Mouse (Mus musculus) ZHBTc4 (cell line): ENCODE results near the gene Ptdss2.

Experiments
- DNase-seq: peaks from one replicate; pipeline ENCODE4 v3.0.0-alpha.2; 2011; ENCODE audit warnings: low read depth, low spot score

Ptdss2 gene

DNA sequence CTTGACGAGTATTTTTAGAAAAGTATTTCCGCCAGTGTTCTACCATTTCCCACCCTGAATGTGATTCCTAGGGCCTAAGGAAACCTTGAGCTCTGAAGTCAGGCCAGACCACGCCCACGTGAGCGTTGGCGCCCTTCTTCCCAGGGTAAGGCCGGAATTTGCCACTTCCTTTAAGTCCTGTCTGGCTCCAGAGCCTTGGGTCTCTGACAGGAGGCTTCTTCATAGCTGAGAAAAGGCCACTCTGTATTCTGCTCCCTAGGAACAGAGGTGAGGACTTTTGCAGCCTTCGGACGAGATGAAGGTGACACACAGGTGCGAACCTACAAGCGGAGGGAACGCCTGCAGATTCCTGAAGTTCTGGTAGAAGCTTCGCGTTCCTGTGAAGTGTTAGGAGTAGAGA is at the start of gene Ptdss2:
TSS of gene Ptdss2 (plus strand) at position 138 of the 400 bp plus-strand sequence.
- DNase-seq: peak; percentile 90

DNA sequence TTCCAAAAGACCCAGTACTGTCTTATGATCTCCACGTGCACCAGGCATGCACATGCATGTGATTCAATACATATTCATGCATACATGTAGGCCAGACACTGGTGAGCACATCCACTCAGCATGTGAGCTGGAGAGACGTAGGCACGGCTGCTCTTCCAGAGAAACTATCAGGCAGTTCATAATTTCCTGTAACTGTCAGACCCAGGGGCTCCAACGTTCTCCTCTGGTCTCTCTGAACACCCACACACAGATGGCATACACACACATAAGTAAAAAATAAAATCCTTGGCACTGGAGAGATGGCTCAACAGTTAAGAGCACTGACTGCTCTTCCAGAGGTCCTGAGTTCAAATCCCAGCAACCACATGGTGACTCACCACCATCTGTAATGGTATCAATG is 48.4 kb upstream of the Ptdss2 start:
- no peak for DNase-seq

DNA sequence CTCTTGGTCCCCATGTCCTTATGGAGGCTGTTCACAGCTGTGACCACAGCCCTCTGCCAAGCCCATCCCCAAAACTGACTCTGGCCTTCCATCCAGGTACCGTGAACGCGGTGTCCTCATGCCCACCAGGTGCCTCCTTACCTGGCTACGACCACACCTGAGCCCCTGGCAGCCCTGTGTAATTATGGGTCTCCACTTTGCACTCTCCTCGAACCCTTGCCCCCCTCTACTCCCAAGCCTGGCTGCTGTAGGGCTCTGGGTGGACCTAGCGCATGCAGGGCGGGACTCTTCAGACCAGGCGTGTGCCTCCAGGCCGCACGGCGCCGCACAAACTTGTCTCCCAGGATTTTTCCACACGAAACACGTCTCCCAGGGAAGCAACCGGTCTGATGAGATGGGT is 44.3 kb upstream of the Ptdss2 start, which contains the start of gene Pkp3:
TSS of gene Pkp3 (plus strand) at position 378 of the 400 bp plus-strand sequence.
- DNase-seq: no peak

DNA sequence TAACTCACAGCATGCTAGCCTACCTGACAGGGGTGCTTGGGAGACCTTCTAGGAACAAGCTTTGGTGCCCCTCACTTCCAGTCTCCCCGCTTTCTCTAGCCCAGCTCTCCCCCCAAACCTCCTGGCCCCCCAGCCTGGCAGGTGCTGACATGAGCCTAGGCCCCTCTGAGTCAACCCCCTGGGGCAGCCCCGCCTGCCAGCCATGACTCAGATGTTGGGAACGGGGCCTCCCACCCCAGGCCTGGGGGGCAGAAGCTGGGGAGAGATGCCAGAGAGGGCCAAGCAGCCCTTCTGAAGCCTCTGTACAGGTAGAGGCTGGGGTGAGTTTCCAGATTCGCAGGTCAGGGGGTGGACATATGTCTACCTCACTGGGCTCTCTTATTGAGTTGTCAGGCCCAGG is 43.3 kb upstream of the Ptdss2 start:
- no peak for DNase-seq

DNA sequence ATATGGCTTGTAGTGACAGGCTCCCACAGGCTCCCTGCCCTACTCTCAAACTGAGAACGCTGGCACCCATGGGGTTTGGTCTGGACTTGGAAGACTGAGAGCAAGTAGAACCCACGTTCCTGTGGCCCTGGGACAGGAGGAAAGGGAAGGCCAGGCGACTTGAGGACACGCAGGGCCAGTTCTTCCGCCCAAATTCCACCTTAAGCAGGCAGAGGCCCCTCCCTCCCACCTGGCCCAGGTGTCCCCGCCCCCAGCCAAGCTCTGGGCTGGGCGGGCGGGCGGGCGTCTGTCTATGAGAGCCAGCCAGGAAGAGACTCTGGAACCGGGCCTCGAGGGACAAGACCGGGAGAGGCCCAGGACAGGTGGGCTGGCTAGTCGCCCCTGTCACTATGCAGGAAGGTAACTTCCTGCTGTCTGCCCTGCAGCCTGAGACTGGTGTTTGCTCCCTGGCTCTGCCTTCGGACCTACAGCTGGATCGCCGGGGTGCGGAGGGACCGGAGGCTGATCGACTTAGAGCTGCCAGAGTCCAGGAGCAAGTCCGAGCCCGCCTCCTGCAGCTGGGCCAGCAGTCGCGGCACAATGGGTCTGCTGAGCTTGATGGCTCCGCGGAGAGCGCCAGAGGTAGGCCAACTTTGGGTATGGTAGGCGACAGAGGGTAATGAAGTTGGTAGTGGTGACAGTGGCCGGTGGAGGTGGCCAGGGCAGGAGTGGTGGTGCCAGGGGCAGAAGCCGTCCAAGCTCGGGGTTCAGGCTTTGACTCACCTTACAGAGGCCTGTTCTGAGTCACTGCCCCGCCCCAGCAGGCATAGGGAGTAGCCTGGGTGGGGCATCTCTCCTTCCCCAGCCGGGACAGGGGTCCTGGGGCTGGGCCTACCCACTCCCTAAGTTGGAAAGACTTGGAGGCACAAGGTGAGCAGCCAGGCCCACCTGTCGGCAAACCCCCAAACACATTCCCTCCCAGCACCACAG is 42.4 kb upstream of the Ptdss2 start:
- DNase-seq: no peak

DNA sequence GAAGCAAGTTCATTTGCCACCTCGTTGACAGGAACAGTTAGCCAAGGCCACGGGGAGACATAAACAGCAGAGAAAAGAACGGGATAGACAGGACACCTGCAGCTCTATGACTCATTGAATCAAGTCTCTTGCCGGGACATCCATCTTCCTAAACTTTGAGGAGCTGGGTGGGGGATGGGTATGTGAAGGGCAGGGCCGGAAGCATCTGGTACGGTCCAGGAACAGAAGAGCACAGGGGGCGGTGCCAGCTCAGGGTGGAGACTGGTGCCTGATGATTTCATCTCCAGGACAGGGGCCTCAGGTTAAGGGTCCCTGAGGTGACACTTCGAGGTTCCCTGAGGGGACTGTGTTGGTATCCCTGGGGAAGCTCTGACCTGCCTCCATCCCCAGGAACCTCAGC is 34.3 kb upstream of the Ptdss2 start:
- peak; percentile 64 for DNase-seq

DNA sequence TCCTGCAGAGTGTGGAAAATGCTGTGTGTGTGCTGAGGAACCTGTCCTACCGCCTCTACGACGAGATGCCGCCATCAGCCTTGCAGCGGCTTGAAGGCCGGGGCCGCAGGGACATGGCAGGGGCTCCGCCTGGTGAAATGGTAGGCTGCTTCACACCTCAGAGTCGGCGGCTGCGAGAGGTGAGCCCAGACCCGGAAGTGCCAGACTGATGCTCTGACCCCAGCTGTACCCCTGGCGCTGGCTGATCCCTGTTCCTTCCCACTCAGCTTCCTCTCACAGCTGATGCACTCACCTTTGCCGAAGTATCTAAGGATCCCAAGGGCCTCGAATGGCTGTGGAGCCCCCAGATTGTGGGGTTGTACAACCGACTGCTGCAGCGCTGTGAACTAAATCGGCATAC is 33.7 kb upstream of the Ptdss2 start:
- no peak for DNase-seq

DNA sequence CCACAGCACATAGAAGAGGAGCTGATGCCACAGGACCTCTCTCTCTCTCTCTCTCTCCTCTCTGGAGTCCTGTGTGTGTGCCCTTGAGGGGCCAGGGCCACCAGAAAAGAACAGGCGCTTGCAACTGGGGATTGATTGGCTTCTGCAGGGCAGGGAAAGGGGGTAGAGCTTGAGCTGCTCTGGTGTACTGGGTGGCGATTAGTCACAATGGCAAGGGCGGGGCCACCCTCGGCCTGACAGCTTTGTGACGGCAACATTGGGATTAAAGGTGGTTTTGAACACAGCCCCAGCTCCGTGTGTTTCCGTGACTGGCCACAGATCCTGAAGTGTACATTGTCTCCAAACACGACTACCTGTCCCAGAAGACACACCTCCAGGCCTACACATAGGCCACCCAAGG is 32.0 kb upstream of the Ptdss2 start:
- DNase-seq: no peak

DNA sequence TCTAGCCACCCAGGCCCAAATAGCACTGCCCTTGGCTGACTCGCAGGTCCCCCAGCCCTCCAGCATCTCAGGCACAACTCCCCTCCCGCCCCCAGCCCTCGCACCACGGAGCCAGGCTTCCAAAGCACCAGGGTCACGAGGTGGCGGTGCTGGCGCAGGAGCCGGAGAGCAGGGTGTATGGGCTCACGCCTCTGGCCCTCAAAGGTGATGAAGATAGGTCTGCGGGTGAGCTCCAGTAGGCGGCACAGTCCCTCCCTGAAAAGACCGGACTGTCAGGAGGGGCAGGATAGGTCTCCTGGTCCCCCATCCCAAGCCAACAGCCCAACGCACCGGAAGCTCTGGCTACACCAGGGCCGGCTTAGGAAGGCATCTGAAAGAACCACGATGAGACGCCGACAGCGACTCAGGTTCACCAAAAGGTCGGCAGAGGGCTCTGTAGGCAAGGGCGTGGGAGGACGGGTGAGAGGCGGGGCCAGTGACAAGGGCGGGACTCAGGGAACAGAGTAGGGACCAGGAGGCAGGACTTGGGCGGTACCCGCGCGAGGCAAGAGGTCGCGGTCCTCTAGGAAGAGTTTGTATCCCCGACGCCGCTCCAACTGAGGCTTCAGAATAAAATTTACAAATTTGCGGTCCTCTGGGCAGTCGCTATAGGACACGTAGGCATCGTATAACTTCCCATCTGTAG is 30.0 kb upstream of the Ptdss2 start:
- DNase-seq: peak; percentile 97

DNA sequence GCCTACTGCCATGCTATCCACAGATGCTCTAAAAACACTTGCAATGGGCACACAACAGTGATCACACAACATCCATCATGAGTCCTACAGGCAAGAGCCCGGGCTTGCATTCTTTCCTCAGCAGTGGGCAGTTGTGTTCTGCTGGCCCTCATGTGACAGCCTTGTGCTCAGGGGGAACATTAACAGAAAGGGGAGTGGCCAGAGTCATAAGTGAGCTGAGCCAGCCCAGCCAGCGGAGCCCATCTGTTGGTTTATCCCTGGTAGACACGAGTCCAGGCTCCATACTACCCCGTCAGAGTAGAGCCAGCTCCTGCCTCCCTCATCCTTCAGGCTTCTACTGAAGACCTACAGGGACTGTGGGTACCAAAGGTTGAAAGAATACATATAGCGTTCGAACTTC is 28.2 kb upstream of the Ptdss2 start:
- no peak for DNase-seq

DNA sequence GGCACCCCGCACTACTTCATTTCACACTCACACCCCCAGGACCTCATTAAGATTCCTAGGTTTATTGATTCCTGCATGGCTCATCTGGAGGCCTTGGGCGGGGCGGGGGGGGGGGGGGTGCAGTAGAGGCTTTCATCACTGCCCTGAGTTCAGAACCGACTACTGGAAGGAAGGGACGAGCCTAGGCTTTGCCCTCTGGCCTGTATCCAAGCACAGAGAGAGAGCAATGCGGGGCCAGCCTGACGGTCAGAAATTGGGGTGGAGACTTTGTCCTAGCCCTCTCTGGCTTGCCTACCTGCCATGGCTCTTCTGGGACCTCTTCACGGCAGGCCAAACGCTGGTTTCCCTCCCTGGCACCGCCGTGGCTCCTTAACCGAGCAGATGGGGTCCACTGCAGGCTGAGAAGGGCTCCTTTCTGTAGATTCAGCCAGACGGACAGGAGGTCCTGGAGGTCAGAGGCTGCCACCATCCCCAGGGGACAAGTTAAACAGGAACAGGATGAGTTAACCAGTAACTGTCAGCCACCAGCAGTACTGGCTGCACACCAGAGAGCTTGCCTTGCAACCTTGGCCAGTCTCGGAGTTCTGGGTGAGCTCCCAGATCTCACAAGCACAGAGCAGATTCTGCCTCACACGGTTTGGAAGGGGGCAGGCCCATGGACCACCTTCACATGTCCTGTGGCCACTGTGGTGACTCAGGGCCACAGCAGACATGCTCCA is 27.5 kb upstream of the Ptdss2 start:
- no peak for DNase-seq

DNA sequence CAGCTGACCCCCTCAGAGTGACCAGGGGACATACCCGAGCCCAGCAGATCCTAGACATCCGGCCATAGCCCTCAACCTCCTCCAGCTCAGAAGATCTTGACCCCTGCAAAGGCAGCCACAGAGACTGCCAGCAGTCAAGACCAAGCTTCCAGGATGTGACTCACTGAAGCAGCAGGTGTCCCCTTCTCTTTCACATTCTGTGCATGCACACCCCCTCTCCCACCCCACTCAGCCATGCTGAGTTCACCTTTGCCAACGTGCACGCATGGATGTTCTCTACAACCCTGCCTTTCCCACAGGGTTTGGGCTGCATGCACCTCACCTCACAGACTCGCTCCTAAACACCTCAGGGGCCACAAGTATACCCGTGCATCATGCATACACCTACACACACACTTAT is 26.2 kb upstream of the Ptdss2 start:
- peak; percentile 25 for DNase-seq

DNA sequence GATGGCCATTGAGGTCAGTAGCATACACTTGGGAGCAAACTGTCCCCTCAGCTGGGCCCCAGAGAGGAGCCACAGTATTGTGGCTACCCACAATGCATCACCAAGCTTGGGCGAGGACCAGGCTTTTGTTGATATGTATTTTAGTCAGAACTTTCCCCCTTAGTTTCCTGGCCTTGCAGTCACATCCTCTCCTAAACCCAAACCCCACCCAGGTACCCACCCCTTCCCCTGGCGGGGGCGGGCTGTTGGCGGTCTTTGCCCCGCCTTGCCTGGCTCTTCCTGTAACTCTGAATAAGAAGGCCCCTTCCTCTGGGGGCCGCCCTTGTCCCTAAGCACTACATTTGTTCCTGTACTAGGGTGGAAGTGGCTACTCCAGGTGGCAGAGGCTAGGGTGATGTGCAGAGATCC is 25.5 kb upstream of the Ptdss2 start:
- DNase-seq: peak; percentile 89

DNA sequence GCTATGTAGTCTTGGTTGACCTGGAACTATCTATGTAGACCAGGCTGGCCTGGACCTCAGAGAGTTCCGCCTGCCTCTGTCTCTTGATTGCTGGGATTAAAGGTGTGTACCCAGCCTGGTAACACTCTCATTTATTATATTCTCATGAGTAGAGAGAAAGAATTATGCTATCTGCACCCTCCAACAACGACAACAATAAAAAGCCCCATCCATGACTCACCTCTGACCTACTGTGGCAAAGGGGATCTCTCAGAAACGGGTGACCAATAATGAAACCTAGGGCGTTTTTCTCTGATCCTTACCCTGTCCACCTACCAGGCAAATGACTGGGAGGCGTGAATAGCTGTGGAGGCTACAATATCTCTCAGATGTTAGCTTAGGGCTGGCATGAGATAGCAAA is 25.0 kb upstream of the Ptdss2 start:
- DNase-seq: no peak

DNA sequence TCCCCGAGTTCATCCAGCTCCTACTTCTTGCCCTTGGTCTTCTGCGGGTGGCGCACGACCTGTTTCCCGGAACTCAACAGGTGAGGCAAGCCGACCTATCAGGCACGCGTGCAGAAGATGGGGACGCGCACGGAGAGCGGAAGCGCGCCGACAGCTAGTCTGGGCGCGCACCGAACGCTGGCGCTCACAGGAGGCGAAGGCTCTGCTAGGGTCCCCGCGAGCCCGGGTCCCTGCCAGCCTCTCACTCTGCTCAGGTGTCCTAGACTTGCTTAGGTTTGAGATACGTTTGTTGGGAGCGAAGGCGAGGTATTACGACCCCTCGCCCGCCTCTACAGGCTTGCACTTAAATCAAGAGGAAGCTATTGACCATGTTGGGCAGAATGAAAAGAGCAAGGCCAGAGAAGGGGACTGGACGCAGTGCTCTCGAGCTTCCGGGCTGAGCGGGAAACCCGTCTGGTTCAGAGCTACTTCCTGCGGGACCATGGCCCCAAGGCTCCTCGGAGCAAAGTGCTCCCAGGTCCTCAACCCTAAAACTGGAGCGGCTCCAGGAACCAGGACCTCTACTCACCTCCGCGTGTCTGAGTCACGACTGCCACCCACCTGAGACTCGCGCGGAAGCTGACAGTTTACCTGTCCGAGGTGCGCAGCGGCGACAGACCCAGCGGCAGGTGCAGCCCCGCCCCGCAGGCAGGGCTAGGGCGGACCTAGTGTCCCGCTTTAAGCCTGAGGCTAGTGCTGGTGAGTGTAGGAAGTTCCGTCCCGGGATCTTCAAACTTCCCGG is 22.1 kb upstream of the Ptdss2 start, which contains the start of gene Sigirr:
TSS of gene Sigirr (minus strand) at position 662 of the 781 bp plus-strand sequence.
- DNase-seq: peak; percentile 79

DNA sequence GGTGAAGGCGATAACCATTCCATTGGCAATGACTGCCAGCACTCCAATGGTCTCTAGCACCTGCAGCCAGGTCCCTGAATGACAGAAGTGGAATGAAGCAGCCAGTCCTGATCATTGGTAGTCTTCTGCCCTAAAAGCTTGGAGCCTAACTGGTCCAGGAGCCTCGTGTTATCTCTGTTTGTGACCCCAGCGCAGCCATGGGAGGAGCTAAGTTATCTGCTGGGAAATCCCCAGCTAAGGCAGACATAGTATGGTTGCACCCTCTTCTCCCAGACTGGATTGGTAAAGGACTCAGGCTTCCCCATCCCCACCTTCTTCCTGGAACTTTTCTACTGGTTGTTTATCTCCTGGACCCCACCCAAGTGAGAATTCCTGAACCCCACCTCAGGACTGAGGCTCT is 19.0 kb upstream of the Ptdss2 start:
- DNase-seq: no peak

DNA sequence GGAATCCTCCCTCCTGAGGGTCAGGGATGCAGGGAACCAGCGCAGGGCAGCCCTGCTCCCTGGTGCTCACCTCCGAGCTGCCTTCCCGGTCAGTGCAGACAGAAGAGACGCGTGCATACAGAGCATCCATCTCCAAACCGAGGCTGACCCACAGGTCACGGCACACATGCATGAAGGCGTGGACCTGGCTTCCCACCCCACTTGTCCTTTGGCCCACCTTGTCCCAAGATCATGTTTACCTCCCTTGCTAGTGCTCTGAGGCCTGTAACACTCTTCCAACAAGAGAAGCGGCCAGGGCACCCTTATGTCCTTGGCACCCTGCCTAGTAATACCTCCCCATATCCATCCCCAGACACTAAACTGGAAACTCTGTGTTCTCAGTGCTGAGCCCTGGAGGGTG is 6.3 kb upstream of the Ptdss2 start:
- no peak for DNase-seq

DNA sequence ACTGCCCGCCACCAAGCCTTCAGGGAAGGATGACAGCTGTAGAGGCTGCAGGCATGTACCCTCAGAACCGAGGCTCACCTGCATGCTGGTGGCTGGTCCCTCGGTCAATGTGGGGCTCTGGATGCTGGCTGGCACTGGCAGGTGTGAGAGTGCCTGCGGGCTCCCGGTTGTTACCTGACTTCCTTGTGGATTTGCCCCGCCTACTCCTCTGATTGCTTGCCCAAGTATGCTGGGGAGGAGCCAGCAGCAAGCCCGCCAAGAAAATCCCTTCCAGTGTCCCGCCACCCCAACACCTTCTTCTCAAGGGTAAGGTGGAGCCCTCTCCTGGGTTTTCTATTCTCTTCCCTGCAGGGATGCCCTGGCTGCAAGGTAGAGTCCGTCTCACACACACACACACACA is 4.5 kb upstream of the Ptdss2 start, which contains the start of gene Ano9:
TSS of gene Ano9 (minus strand) at position 171 of the 400 bp plus-strand sequence.
- peak; percentile 66 for DNase-seq

DNA sequence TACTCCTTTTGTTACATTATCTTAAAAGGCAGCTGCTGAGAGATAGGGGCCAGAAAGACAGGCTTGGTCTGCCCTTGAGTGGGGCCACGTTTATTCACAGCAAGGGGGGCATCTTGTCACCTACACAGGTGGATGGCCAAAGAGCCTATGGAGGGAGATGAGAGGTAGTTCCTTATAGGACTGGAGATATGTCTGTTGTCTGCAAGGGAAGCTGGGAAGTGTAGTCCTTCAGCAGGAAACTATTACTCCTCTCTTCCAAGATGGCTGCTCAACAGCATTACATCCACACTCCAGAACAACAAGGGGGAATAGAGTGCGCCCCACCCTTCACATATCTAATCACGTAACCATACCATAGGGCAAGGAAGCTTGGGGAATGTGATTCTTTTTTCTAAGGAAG is 2.7 kb upstream of the Ptdss2 start:
- DNase-seq: peak; percentile 12

DNA sequence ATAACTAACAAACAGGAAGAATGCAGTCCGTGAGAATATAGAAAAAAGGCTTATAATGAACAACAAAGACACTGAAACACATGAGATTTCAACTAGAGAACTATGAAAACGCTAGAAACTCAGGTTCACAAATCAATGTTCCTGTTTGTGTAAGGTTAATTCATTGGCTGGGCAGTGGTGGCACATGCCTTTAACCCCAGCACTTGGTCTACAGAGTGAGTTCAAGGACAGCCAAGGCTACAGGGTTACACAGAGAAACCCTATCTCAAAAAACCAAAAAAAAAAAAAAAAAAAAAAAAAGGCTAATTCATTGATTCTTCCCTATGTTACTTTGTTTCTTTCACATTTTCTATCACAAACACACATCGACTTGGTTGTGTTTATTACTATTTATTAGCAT is 1.6 kb upstream of the Ptdss2 start:
- no peak for DNase-seq

DNA sequence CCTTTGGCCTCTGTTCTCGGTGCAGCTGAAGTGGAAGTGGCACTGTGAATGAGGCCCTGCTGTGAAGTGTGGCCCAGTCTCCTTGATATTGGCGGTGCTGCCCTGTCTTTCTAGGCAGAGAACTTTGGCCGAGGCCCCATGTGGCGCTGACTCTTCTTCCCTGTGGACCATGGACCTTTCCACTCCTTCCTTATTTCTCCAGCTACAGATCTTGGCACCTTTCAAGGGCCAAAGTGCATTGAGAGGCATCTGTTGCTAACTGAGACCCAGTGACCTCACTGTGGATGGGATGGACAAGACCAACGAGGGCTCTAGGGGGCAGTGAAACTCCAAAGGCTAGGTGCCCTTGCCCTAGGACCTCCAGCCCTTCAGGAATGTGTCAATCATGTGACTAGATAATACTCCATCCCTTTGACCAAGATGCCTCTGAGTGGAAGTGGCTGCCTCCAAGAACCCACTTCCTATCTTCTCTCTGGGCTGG is 1.1 kb upstream of the Ptdss2 start:
- peak; percentile 16 for DNase-seq
